Mouse (Mus musculus): ENCODE measurements at regions not wholly inside any gene's neighbourhood (a gene's known extent, or its start where the extent isn't known, plus 50 kb on each side); places are given as distances from the start of the nearest gene placed in this dataset.
"Not testable (repeated sequence)": the region's sequence is repeated elsewhere in the genome, so short reads cannot be mapped to it uniquely, and the experiment has no call there.

GRCm38 (mm10) chr14:53331153-53331552, 835.6 kb upstream of the Olfr1507 start:
- not testable (repeated sequence) for DNase-seq (ENCODE audit: low spot score in 2 of 2)

- DNase-seq (ENCODE audit: low spot score in 2 of 2): not testable (repeated sequence)
Observed at GRCm38 (mm10) chr14:53324367-53324766, 828.8 kb upstream of the Olfr1507 start.

- DNase-seq (ENCODE audit: low spot score in 2 of 2): not testable (repeated sequence)
Observed at GRCm38 (mm10) chr14:53318512-53319309, 823.2 kb upstream of the Olfr1507 start.

- not testable (repeated sequence) for DNase-seq (ENCODE audit: low spot score in 2 of 2)
Observed at GRCm38 (mm10) chr14:53312490-53312889, 816.9 kb upstream of the Olfr1507 start.

- DNase-seq (ENCODE audit: low spot score in 2 of 2): not testable (repeated sequence)
Observed at GRCm38 (mm10) chr14:53303179-53303578, 807.6 kb upstream of the Olfr1507 start.

- DNase-seq (ENCODE audit: low spot score in 2 of 2): not testable (repeated sequence)
Observed at GRCm38 (mm10) chr14:53302491-53302829, 806.9 kb upstream of the Olfr1507 start.

- not testable (repeated sequence) for DNase-seq (ENCODE audit: low spot score in 2 of 2)
Observed at GRCm38 (mm10) chr14:53301722-53302490, 806.4 kb upstream of the Olfr1507 start.

- not testable (repeated sequence) for DNase-seq (ENCODE audit: low spot score in 2 of 2)
Observed at GRCm38 (mm10) chr14:53301110-53301509, 805.6 kb upstream of the Olfr1507 start.

- not testable (repeated sequence) for DNase-seq (ENCODE audit: low spot score in 2 of 2)
Observed at GRCm38 (mm10) chr14:53299735-53300134, 804.2 kb upstream of the Olfr1507 start.

- not testable (repeated sequence) for DNase-seq (ENCODE audit: low spot score in 2 of 2)
Observed at GRCm38 (mm10) chr14:53283350-53284141, 788.0 kb upstream of the Olfr1507 start.

GRCm38 (mm10) chr14:53273218-53273617, 777.7 kb upstream of the Olfr1507 start:
- not testable (repeated sequence) for DNase-seq (ENCODE audit: low spot score in 2 of 2)

- not testable (repeated sequence) for DNase-seq (ENCODE audit: low spot score in 2 of 2)
Observed at GRCm38 (mm10) chr14:53267693-53268092, 772.1 kb upstream of the Olfr1507 start.

- not testable (repeated sequence) for DNase-seq (ENCODE audit: low spot score in 2 of 2)
Observed at GRCm38 (mm10) chr14:53255962-53256361, 760.4 kb upstream of the Olfr1507 start.

- not testable (repeated sequence) for DNase-seq (ENCODE audit: low spot score in 2 of 2)
Observed at GRCm38 (mm10) chr14:53253470-53253869, 757.9 kb upstream of the Olfr1507 start.

GRCm38 (mm10) chr14:53231142-53231541, 735.6 kb upstream of the Olfr1507 start:
- not testable (repeated sequence) for DNase-seq (ENCODE audit: low spot score in 2 of 2)

- not testable (repeated sequence) for DNase-seq (ENCODE audit: low spot score in 2 of 2)
Observed at GRCm38 (mm10) chr14:53224789-53225188, 729.2 kb upstream of the Olfr1507 start.

- not testable (repeated sequence) for DNase-seq (ENCODE audit: low spot score in 2 of 2)
Observed at GRCm38 (mm10) chr14:53210554-53210953, 715.0 kb upstream of the Olfr1507 start.

GRCm38 (mm10) chr14:53209258-53209657, 713.7 kb upstream of the Olfr1507 start:
- DNase-seq (ENCODE audit: low spot score in 2 of 2): not testable (repeated sequence)

- not testable (repeated sequence) for DNase-seq (ENCODE audit: low spot score in 2 of 2)
Observed at GRCm38 (mm10) chr14:53190931-53191330, 695.4 kb upstream of the Olfr1507 start.

- DNase-seq (ENCODE audit: low spot score in 2 of 2): not testable (repeated sequence)
Observed at GRCm38 (mm10) chr14:53174099-53174498, 678.5 kb upstream of the Olfr1507 start.

- DNase-seq (ENCODE audit: low spot score in 2 of 2): not testable (repeated sequence)
Observed at GRCm38 (mm10) chr14:53166327-53166726, 670.8 kb upstream of the Olfr1507 start.

- not testable (repeated sequence) for DNase-seq (ENCODE audit: low spot score in 2 of 2)
Observed at GRCm38 (mm10) chr14:53159012-53159411, 663.5 kb upstream of the Olfr1507 start.

Measured in frontal cortex, postnatal 36 days (tissue).